Mouse (Mus musculus) hindbrain, postnatal 0 days (tissue): ENCODE data around the gene Serhl. TPM values are rescaled to one million over a fixed set of nuclear protein-coding genes. Genes with fewer than 3 reads are reported as not detected.

Experiments
- ATAC-seq: fragments of 200-750 bp; cut with Nextera tagmentation; 2 replicates; pipeline ENCODE4 v1.8.0; 2017; ENCODE audit warnings: mild to moderate bottlenecking, moderate TSS enrichment, moderate library complexity
- DNase-seq: peaks from one replicate; pipeline ENCODE4 v3.0.0-alpha.2; 2015; ENCODE audit warnings: low spot score
- H3K27ac ChIP-seq: fragments of 300-500 bp; sonication (generic); 2 replicates; pipeline ENCODE4 v1.5.1; 2014; ENCODE audit warnings: mild to moderate bottlenecking
- H3K27me3 ChIP-seq: fragments of 300-500 bp; sonication (generic); 2 replicates; pipeline ENCODE4 v1.6.1; 2014; ENCODE audit warnings: low read length, mixed read lengths; ENCODE audit not compliant: insufficient read depth
- H3K36me3 ChIP-seq: fragments of 300-500 bp; sonication (generic); 2 replicates; pipeline ENCODE4 v1.6.1; 2014; ENCODE audit warnings: low read length, mixed read lengths; ENCODE audit not compliant: insufficient read depth
- H3K4me1 ChIP-seq: fragments of 300-500 bp; sonication (generic); 2 replicates; pipeline ENCODE4 v1.6.1; 2014; ENCODE audit warnings: antibody characterized with exemption, low read length, mixed read lengths; ENCODE audit not compliant: insufficient read depth
- H3K4me2 ChIP-seq: fragments of 300-500 bp; sonication (generic); 2 replicates; pipeline ENCODE4 v1.6.1; 2014; ENCODE audit warnings: low read depth, mild to moderate bottlenecking, low read length, moderate library complexity, mixed read lengths
- H3K4me3 ChIP-seq: fragments of 300-500 bp; sonication (generic); 2 replicates; pipeline ENCODE4 v1.5.1; 2014; ENCODE audit warnings: low read length
- H3K9ac ChIP-seq: fragments of 300-500 bp; sonication (generic); replicated peaks from 2 replicates; pipeline ENCODE4 v1.6.1; 2014; ENCODE audit warnings: mild to moderate bottlenecking, low read length, moderate library complexity, mixed read lengths
- H3K9me3 ChIP-seq: fragments of 300-500 bp; sonication (generic); 2 replicates; pipeline ENCODE4 v1.6.1; 2016; ENCODE audit warnings: low read length, mixed read lengths
- CTCF ChIP-seq: IDR thresholded peaks from 2 replicates; pipeline ENCODE4 v1.5.1; 2016; ENCODE audit warnings: antibody characterized with exemption, control low read depth, low read depth
- WGBS: fragments of 180-500 bp; shearing (Covaris S2); extraction: QIAGEN DNeasy Blood & Tissue Kit; methylation state at CpG from one replicate; pipeline ENCODE4 v1.1.7; 2014; 5-methylcytosine and 5-hydroxymethylcytosine counted together
- polyA plus RNA-seq: library from polyadenylated mRNA; unstranded; fragments of >200 nt; fragmentation: Nextera tagmentation; extraction: Ambion mirVana; gene quantifications from 2 replicates; pipeline ENCODE4 v1.2.1, GENCODE M21; 2015
- total RNA-seq: library from RNA; depleted of rRNA; stranded (reverse); fragments of >200 nt; gene quantifications from 2 replicates; pipeline ENCODE4 v1.2.3, GENCODE M21; 2014

Serhl gene
- total and polyA plus RNA-seq, 2 experiments from 2014 or later: 12.9 to 37.4 TPM

- H3K27me3 ChIP-seq: no peaks in the 10 kb centered on the region
- no peak overlapping the region for H3K9ac ChIP-seq
- no peaks in the 10 kb centered on the region for H3K9me3 ChIP-seq
- no peak overlapping the region for H3K4me2 ChIP-seq
- no peaks in the 10 kb centered on the region for H3K36me3 ChIP-seq
- 35% methylated on average over 4 of the region's 4 CpGs for WGBS
- H3K4me3 ChIP-seq: no peak overlapping the region
- H3K4me1 ChIP-seq: no peaks in the 10 kb centered on the region
- H3K27ac ChIP-seq: no peak overlapping the region
- ATAC-seq: no peak
- peak; percentile 74 for DNase-seq
- no peak for TF ChIP-seq CTCF
Measured at GRCm38 (mm10) chr15:83065543-83065942, 23.8 kb upstream of the Serhl start.

- no peak for ATAC-seq
Measured at GRCm38 (mm10) chr15:83068270-83068669, 21.0 kb upstream of the Serhl start.

DNA sequence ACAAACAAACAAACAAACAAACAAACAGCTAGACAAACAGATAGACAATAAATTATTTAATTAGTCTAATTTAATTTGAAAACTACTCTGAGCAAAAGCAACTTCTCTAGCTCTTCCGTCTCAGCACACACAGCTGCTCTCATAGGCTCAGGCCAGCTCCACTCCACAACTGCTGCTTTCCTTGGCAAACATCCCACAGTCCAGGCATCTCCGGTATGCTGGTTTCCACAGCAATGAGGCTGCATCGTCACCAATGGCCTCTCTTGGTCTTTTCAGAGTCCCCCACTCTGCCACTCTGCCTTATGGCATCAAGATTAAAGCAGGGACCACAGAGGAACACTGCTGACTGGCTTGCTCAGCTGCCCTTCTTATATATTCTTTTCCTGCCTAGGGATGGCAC, 18.4 kb upstream of the Serhl start:
- Histone ChIP-seq H3K4me2 (no peak overlapping the region), H3K36me3 (no peaks in the 10 kb centered on the region), H3K27me3 (no peaks in the 10 kb centered on the region), H3K9me3 (no peaks in the 10 kb centered on the region), H3K9ac (no peak overlapping the region), H3K4me3 (no peak overlapping the region), H3K4me1 (no peaks in the 10 kb centered on the region; the same call in 1 of the 2 replicates), H3K27ac (no peak overlapping the region)
- ATAC-seq: peak; percentile 78
- DNase-seq: peak; percentile 76
- TF ChIP-seq CTCF: no peak
- 38% methylated on average over 3 of the region's 3 CpGs for WGBS

More at GRCm38 (mm10) chr15:83068270-83068669, 21.0 kb upstream of the Serhl start:
- DNase-seq: no peak
- no peak overlapping the region for H3K4me3 ChIP-seq
- H3K4me2 ChIP-seq: no peak overlapping the region
- no peaks in the 10 kb centered on the region for H3K36me3 ChIP-seq
- no peak overlapping the region for H3K27ac ChIP-seq
- H3K27me3 ChIP-seq: no peaks in the 10 kb centered on the region
- no peak overlapping the region for H3K9ac ChIP-seq
- no peaks in the 10 kb centered on the region; the same call in 1 of the 2 replicates for H3K4me1 ChIP-seq
- H3K9me3 ChIP-seq: no peaks in the 10 kb centered on the region
- 96% methylated on average over 5 of the region's 5 CpGs for WGBS
- no peak for TF ChIP-seq CTCF

GRCm38 (mm10) chr15:83071752-83072151, 17.6 kb upstream of the Serhl start:
- DNase-seq (no peak), ATAC-seq (no peak)
- H3K9ac ChIP-seq: no peak overlapping the region
- no peaks in the 10 kb centered on the region for H3K9me3 ChIP-seq
- H3K4me2 ChIP-seq: no peak overlapping the region
- WGBS: 86% methylated on average over 5 of the region's 5 CpGs
- no peak overlapping the region for H3K4me3 ChIP-seq
- no peaks in the 10 kb centered on the region; the same call in 1 of the 2 replicates for H3K4me1 ChIP-seq
- no peak overlapping the region for H3K27ac ChIP-seq
- no peaks in the 10 kb centered on the region for H3K36me3 ChIP-seq
- H3K27me3 ChIP-seq: no peaks in the 10 kb centered on the region
- peak; percentile 59 for TF ChIP-seq CTCF

DNA sequence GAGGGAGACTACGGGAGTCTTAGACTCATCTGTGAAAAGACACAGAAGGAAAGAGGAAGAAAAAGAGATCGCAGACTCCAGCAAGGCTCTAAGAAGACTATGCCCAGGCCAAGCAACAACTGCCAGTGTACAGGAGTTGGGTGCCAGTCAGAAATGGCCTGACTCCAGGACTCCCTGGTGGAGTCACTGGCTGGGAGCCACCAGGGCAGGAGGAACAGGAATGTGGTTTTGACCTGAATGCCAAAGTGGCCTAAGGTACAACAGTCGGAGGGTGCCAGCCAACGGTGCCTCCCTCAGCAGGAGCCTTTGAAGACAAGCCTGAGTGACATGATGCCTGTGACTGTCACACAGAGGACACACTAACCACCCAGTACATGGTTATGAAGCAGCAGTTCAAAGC, 15.1 kb upstream of the Serhl start:
- ATAC-seq (no peak), DNase-seq (no peak)
- TF ChIP-seq CTCF: no peak
- Histone ChIP-seq H3K4me2 (no peak overlapping the region), H3K27ac (no peak overlapping the region), H3K36me3 (no peaks in the 10 kb centered on the region), H3K27me3 (no peaks in the 10 kb centered on the region), H3K4me3 (no peak overlapping the region), H3K9me3 (no peaks in the 10 kb centered on the region), H3K4me1 (no peaks in the 10 kb centered on the region; the same call in 1 of the 2 replicates), H3K9ac (no peak overlapping the region)
- WGBS: 55% methylated on average over 4 of the region's 4 CpGs

GRCm38 (mm10) chr15:83075607-83076525, 13.4 kb upstream of the Serhl start:
- no peak for ATAC-seq
- no peak for DNase-seq
- H3K36me3 ChIP-seq: no peaks in the 10 kb centered on the region
- H3K4me2 ChIP-seq: no peak overlapping the region
- no peaks in the 10 kb centered on the region; the same call in 1 of the 2 replicates for H3K4me1 ChIP-seq
- H3K27me3 ChIP-seq: no peaks in the 10 kb centered on the region
- H3K27ac ChIP-seq: no peak overlapping the region
- H3K4me3 ChIP-seq: no peak overlapping the region
- no peak for TF ChIP-seq CTCF
- 61% methylated on average over 27 of the region's 27 CpGs for WGBS
- H3K9ac ChIP-seq: no peak overlapping the region
- no peaks in the 10 kb centered on the region for H3K9me3 ChIP-seq

- Histone ChIP-seq H3K27me3 (no peaks in the 10 kb centered on the region; the same call in 1 of the 2 replicates), H3K9me3 (no peaks in the 10 kb centered on the region), H3K4me2 (peak overlapping the region; percentile 40), H3K9ac (no peak overlapping the region), H3K4me1 (peaks cover 8% of the 10 kb centered on the region; the same call in 1 of the 2 replicates), H3K36me3 (no peaks in the 10 kb centered on the region), H3K27ac (peak overlapping the region; percentile 56; the same call in 1 of the 2 replicates), H3K4me3 (no peak overlapping the region)
- 38% methylated on average over 5 of the region's 5 CpGs for WGBS
- ATAC-seq: peak; percentile 38; the same call in 1 of the 2 replicates
- DNase-seq: peak; percentile 30
- TF ChIP-seq CTCF: no peak
Measured at GRCm38 (mm10) chr15:83083530-83083929, 5.8 kb upstream of the Serhl start.
